Mouse (Mus musculus): ENCODE data around the gene Rnf208. TPM values are rescaled to one million over a fixed set of nuclear protein-coding genes. Genes with fewer than 3 reads are reported as not detected.
A peak's percentile ranks its signal among the peaks of the same experiment; 100 is the strongest.

Rnf208 gene
- polyA plus RNA-seq, 2 experiments, result 13.0 to 14.8 TPM

DNA sequence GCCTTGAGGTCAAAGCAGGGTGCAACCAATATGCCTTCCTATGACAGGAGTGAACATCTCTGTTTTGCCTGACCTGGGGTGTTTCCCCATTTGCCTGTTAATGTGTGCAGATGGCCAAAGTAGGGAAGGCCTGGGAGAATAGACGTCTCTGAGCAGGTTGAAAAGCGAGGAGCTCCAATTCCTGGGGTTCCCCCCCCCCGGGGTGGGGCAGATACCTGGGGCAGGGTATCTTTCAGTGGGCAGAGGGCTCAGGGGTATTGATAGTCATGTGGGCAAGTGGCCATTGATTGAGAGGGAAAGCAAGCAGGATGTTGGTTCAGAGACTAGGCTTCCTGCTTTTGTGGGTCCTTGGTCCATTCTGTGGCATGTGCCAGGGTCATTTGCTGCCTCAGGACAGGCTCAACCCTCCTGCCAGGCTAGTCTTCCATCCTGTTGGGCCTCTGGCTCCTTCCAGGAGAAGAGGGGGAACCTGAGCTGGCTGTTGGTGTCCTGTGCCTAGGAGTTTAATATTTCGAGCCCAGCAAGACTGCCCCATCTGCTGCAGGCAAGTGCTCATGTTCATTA is 25.8 kb downstream of the Rnf208 start:
- DNase-seq (ENCODE audit: low spot score), result no peak
- H3K9me3 ChIP-seq (ENCODE audit: control insufficient read depth, low read length), result no peaks in the 10 kb centered on the region
- no peak overlapping the region for H3K27ac ChIP-seq (replicated peaks; ENCODE audit: low read depth, low read length)
- no peak overlapping the region for H3K4me3 ChIP-seq (replicated peaks; ENCODE audit: low read length)
- no peak overlapping the region for H3K4me2 ChIP-seq (replicated peaks; ENCODE audit: low read depth, low read length, severe bottlenecking)
- peaks cover 26% of the 10 kb centered on the region for H3K36me3 ChIP-seq (ENCODE audit: control insufficient read depth, insufficient read depth, low read length)
- TF ChIP-seq POLR2A (IDR thresholded peaks at IDR 0.05; ENCODE audit: borderline replicate concordance, extremely low read depth, insufficient read depth, insufficient read length), result no peak
- peaks cover 17% of the 10 kb centered on the region for H3K4me1 ChIP-seq (ENCODE audit: control insufficient read depth, insufficient read depth, low read length)
- H3K27me3 ChIP-seq (ENCODE audit: control insufficient read depth, insufficient read depth, low read length), result peaks cover 13% of the 10 kb centered on the region; the same call in 1 of the 2 replicates
- no peak for ATAC-seq (ENCODE audit: low FRiP score, low read depth)
- 66% methylated on average over 4 of the region's 4 CpGs for WGBS
- H3K9ac ChIP-seq (ENCODE audit: low read depth, low read length, severe bottlenecking), result no peak overlapping the region

DNA sequence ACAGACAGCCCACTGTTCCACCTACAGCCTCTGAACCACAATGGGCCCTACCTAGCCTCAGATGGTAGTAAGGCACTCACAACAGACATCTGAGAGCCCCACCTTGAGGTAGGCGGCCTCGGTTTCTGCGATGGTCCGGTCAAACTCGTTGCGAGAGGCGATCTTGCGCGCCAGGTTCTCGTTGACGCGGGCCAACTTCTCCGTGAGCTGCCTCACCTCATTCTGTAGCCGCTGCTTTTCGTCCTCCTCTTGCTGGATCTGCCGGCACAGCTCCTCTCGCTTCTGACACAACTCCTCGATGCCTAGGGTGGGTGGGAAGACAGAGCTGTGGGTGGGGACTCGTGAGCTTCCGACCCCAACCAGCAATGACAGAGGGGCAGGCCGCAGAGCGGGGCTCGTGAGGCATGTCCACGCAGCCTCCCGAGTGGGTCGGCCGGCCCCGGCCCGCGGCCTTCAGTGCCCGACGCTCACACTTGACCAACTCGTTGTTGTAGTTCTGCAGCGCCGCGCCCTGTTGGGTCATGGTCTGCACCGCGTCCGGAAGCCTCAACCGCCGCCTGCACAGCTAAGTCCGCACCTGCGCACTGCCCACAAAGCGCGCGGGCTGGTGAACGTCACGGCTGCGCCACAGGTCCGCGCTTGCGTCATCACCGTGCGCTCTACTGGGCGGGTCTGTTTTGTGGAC is 29.9 kb downstream of the Rnf208 start, which contains the start of the genes Ssna1 and Anapc2:
TSS of gene Ssna1 (minus strand) at position 612 of the 685 bp plus-strand sequence.
TSS of gene Anapc2 (plus strand) at position 652 of the 685 bp plus-strand sequence.
- Histone ChIP-seq H3K4me2 (replicated peaks; ENCODE audit: low read depth, low read length, severe bottlenecking) (peak within 1 kb of the TSS; percentile 90), H3K27me3 (ENCODE audit: control insufficient read depth, insufficient read depth, low read length) (no peaks in the 10 kb centered on the region), H3K9ac (ENCODE audit: low read depth, low read length, severe bottlenecking) (peak within 1 kb of the TSS; percentile 84), H3K36me3 (ENCODE audit: control insufficient read depth, insufficient read depth, low read length) (peaks cover 63% of the 10 kb centered on the region), H3K27ac (replicated peaks; ENCODE audit: low read depth, low read length) (peak within 1 kb of the TSS; percentile 81), H3K4me3 (replicated peaks; ENCODE audit: low read length) (peak within 1 kb of the TSS; percentile 88), H3K4me1 (ENCODE audit: control insufficient read depth, insufficient read depth, low read length) (peaks cover 14% of the 10 kb centered on the region), H3K9me3 (ENCODE audit: control insufficient read depth, low read length) (no peaks in the 10 kb centered on the region)
- DNase-seq (ENCODE audit: low spot score) (peak; percentile 97), ATAC-seq (ENCODE audit: low FRiP score, low read depth) (peak; percentile 97)
- TF ChIP-seq POLR2A (IDR thresholded peaks at IDR 0.05; ENCODE audit: borderline replicate concordance, extremely low read depth, insufficient read depth, insufficient read length), result peak; percentile 77; the same call in 1 of the 2 replicates
- WGBS, result under 1% methylated on average over 52 of the region's 55 CpGs

DNA sequence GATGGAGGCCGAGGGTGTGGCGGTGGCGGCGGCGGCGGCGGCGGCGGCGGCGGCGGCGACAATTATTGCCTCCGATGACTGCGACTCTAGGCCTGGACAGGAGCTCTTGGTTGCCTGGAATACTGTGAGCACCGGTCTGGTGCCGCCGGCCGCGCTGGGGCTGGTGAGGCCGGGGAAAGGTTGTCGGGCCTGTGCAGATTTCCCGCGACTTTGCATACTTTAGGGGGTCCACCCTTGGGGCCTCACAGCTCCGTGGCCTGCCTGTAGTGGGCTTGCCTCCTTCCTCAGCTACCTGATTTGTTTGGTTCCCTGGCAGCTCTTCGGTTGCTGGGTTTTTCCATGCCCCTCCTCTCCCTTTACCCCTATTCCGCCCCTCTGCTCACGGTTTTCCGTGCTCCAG is 30.5 kb downstream of the Rnf208 start:
- peak overlapping the region; percentile 84 for H3K9ac ChIP-seq (ENCODE audit: low read depth, low read length, severe bottlenecking)
- peaks cover 68% of the 10 kb centered on the region for H3K36me3 ChIP-seq (ENCODE audit: control insufficient read depth, insufficient read depth, low read length)
- WGBS, result 0% methylated on average over 18 of the region's 29 CpGs
- ATAC-seq (ENCODE audit: low FRiP score, low read depth), result peak; percentile 50
- H3K4me3 ChIP-seq (replicated peaks; ENCODE audit: low read length), result peak overlapping the region; percentile 88
- peak overlapping the region; percentile 87 for H3K4me2 ChIP-seq (replicated peaks; ENCODE audit: low read depth, low read length, severe bottlenecking)
- no peak for DNase-seq (ENCODE audit: low spot score)
- H3K4me1 ChIP-seq (ENCODE audit: control insufficient read depth, insufficient read depth, low read length), result peaks cover 14% of the 10 kb centered on the region
- no peaks in the 10 kb centered on the region for H3K9me3 ChIP-seq (ENCODE audit: control insufficient read depth, low read length)
- no peaks in the 10 kb centered on the region for H3K27me3 ChIP-seq (ENCODE audit: control insufficient read depth, insufficient read depth, low read length)
- TF ChIP-seq POLR2A (IDR thresholded peaks at IDR 0.05; ENCODE audit: borderline replicate concordance, extremely low read depth, insufficient read depth, insufficient read length), result no peak
- H3K27ac ChIP-seq (replicated peaks; ENCODE audit: low read depth, low read length), result peak overlapping the region; percentile 58; the same call in 1 of the 2 replicates

DNA sequence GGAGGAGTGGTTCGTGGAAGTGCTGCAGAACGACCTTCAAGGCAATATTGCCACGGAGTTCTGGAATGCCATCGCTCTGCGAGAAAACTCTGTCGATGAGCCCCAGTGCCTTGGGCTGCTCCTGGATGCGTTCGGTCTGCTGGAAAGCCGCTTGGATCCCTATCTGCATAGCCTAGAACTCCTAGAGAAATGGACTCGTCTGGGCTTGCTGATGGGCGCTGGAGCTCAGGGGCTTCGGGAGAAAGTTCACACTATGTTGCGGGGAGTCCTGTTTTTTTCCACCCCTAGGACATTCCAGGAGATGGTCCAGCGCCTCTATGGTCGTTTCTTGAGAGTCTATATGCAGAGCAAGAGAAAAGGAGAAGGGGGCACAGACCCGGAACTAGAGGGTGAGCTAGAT is 31.0 kb downstream of the Rnf208 start:
- H3K4me2 ChIP-seq (replicated peaks; ENCODE audit: low read depth, low read length, severe bottlenecking), result peak overlapping the region; percentile 87
- H3K9me3 ChIP-seq (ENCODE audit: control insufficient read depth, low read length), result no peaks in the 10 kb centered on the region
- H3K9ac ChIP-seq (ENCODE audit: low read depth, low read length, severe bottlenecking), result peak overlapping the region; percentile 84
- peaks cover 14% of the 10 kb centered on the region for H3K4me1 ChIP-seq (ENCODE audit: control insufficient read depth, insufficient read depth, low read length)
- no peak for TF ChIP-seq POLR2A (IDR thresholded peaks at IDR 0.05; ENCODE audit: borderline replicate concordance, extremely low read depth, insufficient read depth, insufficient read length)
- no peak for DNase-seq (ENCODE audit: low spot score)
- H3K27me3 ChIP-seq (ENCODE audit: control insufficient read depth, insufficient read depth, low read length), result no peaks in the 10 kb centered on the region
- peak overlapping the region; percentile 88 for H3K4me3 ChIP-seq (replicated peaks; ENCODE audit: low read length)
- H3K27ac ChIP-seq (replicated peaks; ENCODE audit: low read depth, low read length), result no peak overlapping the region
- peaks cover 73% of the 10 kb centered on the region for H3K36me3 ChIP-seq (ENCODE audit: control insufficient read depth, insufficient read depth, low read length)
- ATAC-seq (ENCODE audit: low FRiP score, low read depth), result no peak
- 33% methylated on average over 16 of the region's 16 CpGs for WGBS

DNA sequence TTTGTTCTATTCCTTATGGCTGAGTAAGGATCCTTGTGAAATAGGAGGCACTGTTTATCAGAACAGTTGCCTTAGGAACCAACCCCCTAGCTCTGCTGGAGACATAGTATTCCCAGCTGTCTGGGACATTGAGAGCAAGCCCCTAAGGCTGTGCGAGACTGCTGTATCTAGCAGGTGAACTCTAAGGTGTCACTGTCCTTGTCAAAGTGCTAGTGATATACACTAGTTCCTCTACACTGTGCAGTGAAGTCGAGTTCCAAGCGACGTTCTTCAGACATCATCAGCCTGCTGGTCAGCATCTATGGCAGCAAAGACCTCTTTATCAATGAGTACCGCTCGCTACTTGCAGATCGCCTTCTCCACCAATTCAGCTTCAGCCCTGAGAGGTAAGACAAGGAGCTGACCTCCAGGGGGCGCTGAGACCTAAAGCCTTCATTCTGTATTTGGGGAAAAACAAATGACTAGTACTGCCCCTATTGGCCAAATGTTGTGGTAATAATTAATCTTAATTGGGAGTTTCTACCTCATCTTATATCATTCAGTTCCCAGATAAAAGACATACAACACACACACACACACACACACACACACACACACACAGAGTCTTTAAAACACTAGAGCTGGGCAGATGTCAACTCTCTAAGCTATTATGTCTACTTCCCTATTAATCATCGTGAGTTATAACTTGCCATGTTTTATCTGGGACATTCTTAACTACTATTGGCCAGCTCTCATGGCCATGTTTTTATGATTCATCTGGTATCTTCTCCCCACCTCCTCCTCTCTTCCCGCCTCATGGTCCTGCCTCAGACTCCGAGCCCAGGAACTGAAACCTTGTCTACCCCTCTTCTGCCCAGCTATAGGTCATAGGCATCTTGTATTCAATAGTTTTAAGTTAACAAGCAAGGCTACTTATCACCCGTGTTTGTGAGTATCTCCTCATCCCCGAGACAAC is 37.1 kb downstream of the Rnf208 start:
- DNase-seq (ENCODE audit: low spot score), result peak; percentile 81
- WGBS, result 67% methylated on average over 13 of the region's 13 CpGs
- Histone ChIP-seq H3K27me3 (ENCODE audit: control insufficient read depth, insufficient read depth, low read length) (no peaks in the 10 kb centered on the region), H3K4me3 (replicated peaks; ENCODE audit: low read length) (no peak overlapping the region), H3K27ac (replicated peaks; ENCODE audit: low read depth, low read length) (no peak overlapping the region), H3K4me2 (replicated peaks; ENCODE audit: low read depth, low read length, severe bottlenecking) (no peak overlapping the region), H3K9ac (ENCODE audit: low read depth, low read length, severe bottlenecking) (no peak overlapping the region), H3K36me3 (ENCODE audit: control insufficient read depth, insufficient read depth, low read length) (peaks cover 98% of the 10 kb centered on the region), H3K9me3 (ENCODE audit: control insufficient read depth, low read length) (no peaks in the 10 kb centered on the region), H3K4me1 (ENCODE audit: control insufficient read depth, insufficient read depth, low read length) (no peaks in the 10 kb centered on the region)
- ATAC-seq (ENCODE audit: low FRiP score, low read depth), result peak; percentile 30; the same call in 1 of the 2 replicates
- no peak for TF ChIP-seq POLR2A (IDR thresholded peaks at IDR 0.05; ENCODE audit: borderline replicate concordance, extremely low read depth, insufficient read depth, insufficient read length)

All from limb, embryonic 14.5 days (tissue).